Mouse (Mus musculus) heart, adult 2 months (tissue): ENCODE data around the gene Arl4a. TPM values are rescaled to one million over a fixed set of nuclear protein-coding genes. Genes with fewer than 3 reads are reported as not detected.
A peak's percentile ranks its signal among the peaks of the same experiment; 100 is the strongest.

ENCODE experiments used
- DNase-seq, 2 experiments: peaks; one replicate each; pipeline ENCODE4 v3.0.0; 2021
- H3K27ac ChIP-seq: fragments of 200-600 bp; 2 replicates; pipeline ENCODE4 v1.8.1; 2022
- H3K27me3 ChIP-seq: fragments of 200-500 bp; 2 replicates; pipeline ENCODE4 v1.6.1; 2012; ENCODE audit warnings: mild to moderate bottlenecking, low read length, inconsistent platforms, mixed read lengths; ENCODE audit not compliant: control insufficient read depth, insufficient read depth
- H3K36me3 ChIP-seq: fragments of 200-500 bp; 2 replicates; pipeline ENCODE4 v1.6.1; 2012; ENCODE audit warnings: low read length, inconsistent platforms; ENCODE audit not compliant: control insufficient read depth, insufficient read depth
- H3K4me1 ChIP-seq: fragments of 200-500 bp; 2 replicates; pipeline ENCODE4 v1.6.1; 2011; ENCODE audit warnings: low read length; ENCODE audit not compliant: control insufficient read depth, insufficient read depth
- H3K4me3 ChIP-seq: fragments of 200-600 bp; 2 replicates; pipeline ENCODE4 v1.8.1; 2022
- H3K79me2 ChIP-seq: fragments of 200-500 bp; replicated peaks from 2 replicates; pipeline ENCODE4 v1.6.1; 2012; ENCODE audit warnings: mild to moderate bottlenecking, inconsistent platforms, low read length, moderate library complexity, mixed read lengths; ENCODE audit not compliant: control insufficient read depth, insufficient read depth
- H3K9ac ChIP-seq: fragments of 200-500 bp; 2 replicates; pipeline ENCODE4 v1.6.1; 2012; ENCODE audit warnings: low read depth, mild to moderate bottlenecking, control low read depth, inconsistent platforms, low read length, mixed read lengths
- CTCF ChIP-seq: fragments of 200-600 bp; IDR thresholded peaks from 2 replicates; pipeline ENCODE4 v1.8.1; 2022; ENCODE audit warnings: antibody characterized with exemption, mild to moderate bottlenecking, moderate library complexity
- EP300 ChIP-seq: fragments of 200-500 bp; IDR thresholded peaks from 2 replicates; pipeline ENCODE4 v1.6.1; 2011; ENCODE audit warnings: low read depth, low read length, control low read depth; ENCODE audit not compliant: insufficient read depth
- POLR2A ChIP-seq: fragments of 200-500 bp; IDR thresholded peaks from 2 replicates; pipeline ENCODE4 v1.6.1; 2011; ENCODE audit warnings: mild to moderate bottlenecking, low read depth, low read length, control low read depth; ENCODE audit not compliant: insufficient read depth
- WGBS: fragments of 180-500 bp; shearing (Covaris S2); methylation state at CpG from one replicate; pipeline ENCODE4 v1.1.7; 2018; 5-methylcytosine and 5-hydroxymethylcytosine counted together
- intact Hi-C: fragments of 180-260 bp; cut with DNase I; formaldehyde crosslinking; loops from one replicate; pipeline ENCODE4 v1.15.1; 2025
- polyA plus RNA-seq: library from polyadenylated mRNA; depleted of rRNA; stranded (reverse); fragments of >200 nt; gene quantifications from 2 replicates; pipeline ENCODE4 v1.2.3, GENCODE M21; 2012
- total RNA-seq, 2 experiments: library from RNA; stranded (reverse); gene quantifications; 2 replicates each; pipeline ENCODE4 v1.2.3; 2021

Arl4a gene
- total and polyA plus RNA-seq, 3 experiments = 8.6 to 25.9 (median 23.8) TPM

- H3K4me3 ChIP-seq = no peak overlapping the region; the same call in 1 of the 2 replicates
- H3K27me3 ChIP-seq = no peaks in the 10 kb centered on the region
- intact Hi-C loops = loop anchor here (2.0 to 5.0 kb wide), 2 partner anchors 19 to 66 kb away; no protein-coding TSS in a partner anchor
- no peak overlapping the region for H3K9ac ChIP-seq
- no peaks in the 10 kb centered on the region for H3K79me2 ChIP-seq
- 53% methylated on average over 6 of the region's 6 CpGs for WGBS
- H3K4me1 ChIP-seq = peaks cover 3% of the 10 kb centered on the region; the same call in 1 of the 2 replicates
- TF ChIP-seq POLR2A = no peak
- TF ChIP-seq CTCF = no peak
- TF ChIP-seq EP300 = no peak
- H3K27ac ChIP-seq = peak overlapping the region; percentile 92; the same call in 1 of the 2 replicates
- DNase-seq = no peak
- no peaks in the 10 kb centered on the region for H3K36me3 ChIP-seq
These were observed 19.8 kb downstream of the Arl4a start for GRCm38 (mm10) chr12:40017955-40018505.

GRCm38 (mm10) chr12:40016648-40017460 is 21.0 kb downstream of the Arl4a start:
- intact Hi-C loops = loop anchor here (1.0 to 5.0 kb wide), 3 partner anchors 18 to 65 kb away; no protein-coding TSS in a partner anchor
- Histone ChIP-seq H3K27ac (peak overlapping the region; percentile 92), H3K79me2 (no peaks in the 10 kb centered on the region), H3K9ac (peak overlapping the region; percentile 56), H3K27me3 (no peaks in the 10 kb centered on the region), H3K4me1 (peaks cover 3% of the 10 kb centered on the region; the same call in 1 of the 2 replicates), H3K4me3 (peak overlapping the region; percentile 44), H3K36me3 (no peaks in the 10 kb centered on the region)
- DNase-seq = peak; percentile 75 to 86
- TF ChIP-seq POLR2A = peak; percentile 72
- no peak for TF ChIP-seq CTCF
- peak; percentile 91 for TF ChIP-seq EP300
- WGBS = 3% methylated on average over 19 of the region's 19 CpGs

GRCm38 (mm10) chr12:40016068-40016467 is 21.8 kb downstream of the Arl4a start:
- WGBS = 87% methylated on average over 9 of the region's 9 CpGs
- intact Hi-C loops = loop anchor here (1.0 to 5.0 kb wide), 3 partner anchors 17 to 64 kb away; no protein-coding TSS in a partner anchor
- H3K27ac ChIP-seq = peak overlapping the region; percentile 92

GRCm38 (mm10) chr12:40009866-40010265 is 28.0 kb downstream of the Arl4a start:
- WGBS = 39% methylated on average over 2 of the region's 2 CpGs

More at GRCm38 (mm10) chr12:40016068-40016467, 21.8 kb downstream of the Arl4a start:
- Histone ChIP-seq H3K27me3 (no peaks in the 10 kb centered on the region), H3K9ac (no peak overlapping the region), H3K4me3 (no peak overlapping the region), H3K79me2 (no peaks in the 10 kb centered on the region), H3K36me3 (no peaks in the 10 kb centered on the region), H3K4me1 (peaks cover 3% of the 10 kb centered on the region; the same call in 1 of the 2 replicates)
- no peak for TF ChIP-seq EP300
- TF ChIP-seq CTCF = no peak
- no peak for TF ChIP-seq POLR2A
- DNase-seq = no peak

GRCm38 (mm10) chr12:40008459-40008858 is 29.4 kb downstream of the Arl4a start:
- intact Hi-C loops = no loop called here
- H3K79me2 ChIP-seq = no peaks in the 10 kb centered on the region
- H3K27me3 ChIP-seq = no peaks in the 10 kb centered on the region
- DNase-seq = no peak
- H3K4me3 ChIP-seq = no peak overlapping the region
- 57% methylated on average over 3 of the region's 3 CpGs for WGBS
- H3K27ac ChIP-seq = no peak overlapping the region
- no peak for TF ChIP-seq POLR2A
- TF ChIP-seq CTCF = no peak
- no peak for TF ChIP-seq EP300
- H3K9ac ChIP-seq = no peak overlapping the region
- H3K36me3 ChIP-seq = no peaks in the 10 kb centered on the region
- no peaks in the 10 kb centered on the region for H3K4me1 ChIP-seq

More at GRCm38 (mm10) chr12:40009866-40010265, 28.0 kb downstream of the Arl4a start:
- no peak for DNase-seq
- Histone ChIP-seq H3K36me3 (no peaks in the 10 kb centered on the region), H3K4me1 (no peaks in the 10 kb centered on the region), H3K27me3 (no peaks in the 10 kb centered on the region), H3K4me3 (no peak overlapping the region), H3K9ac (no peak overlapping the region), H3K79me2 (no peaks in the 10 kb centered on the region), H3K27ac (no peak overlapping the region)
- no peak for TF ChIP-seq EP300
- TF ChIP-seq CTCF = no peak
- TF ChIP-seq POLR2A = no peak
- intact Hi-C loops = no loop called here
